Mouse (Mus musculus) megakaryocyte, embryonic 14.5 days (primary cell): ENCODE data around the gene Arrdc4. TPM values are rescaled to one million over a fixed set of nuclear protein-coding genes. Genes with fewer than 3 reads are reported as not detected.

ENCODE experiments used
- H3K27me3 ChIP-seq: replicated peaks from 2 replicates; pipeline ENCODE3; 2012; ENCODE audit warnings: inconsistent platforms
- H3K36me3 ChIP-seq: replicated peaks from 2 replicates; pipeline ENCODE3; 2012; ENCODE audit warnings: low read length, inconsistent platforms, mixed read lengths
- H3K4me1 ChIP-seq: 2 replicates; pipeline ENCODE4 v1.6.1; 2012; ENCODE audit warnings: inconsistent platforms
- H3K4me3 ChIP-seq: replicated peaks from 2 replicates; pipeline ENCODE3; 2012; ENCODE audit warnings: moderate library complexity, mild to moderate bottlenecking, inconsistent platforms
- H3K9me3 ChIP-seq: 2 replicates; pipeline ENCODE4 v1.6.1; 2012; ENCODE audit warnings: inconsistent platforms
- FLI1 ChIP-seq: IDR thresholded peaks from 2 replicates; pipeline ENCODE4 v1.6.1; 2012; ENCODE audit warnings: low read length, inconsistent platforms, mixed read lengths
- GATA1 ChIP-seq: IDR thresholded peaks from 3 replicates; pipeline ENCODE4 v1.6.1; 2012; ENCODE audit warnings: mixed read lengths, low read length, inconsistent platforms, borderline replicate concordance
- polyA plus RNA-seq: library from polyadenylated mRNA; stranded (reverse); fragments of >175 nt; gene quantifications from 2 replicates; pipeline ENCODE4 v1.2.3, GENCODE M21; 2012; ENCODE audit warnings: low replicate concordance; ENCODE audit not compliant: insufficient read depth

Gene Arrdc4
- polyA plus RNA-seq, 1 experiment: 1.8 TPM

GRCm38 (mm10) chr7:68716926-68717325 lies 32.1 kb downstream of the Arrdc4 start:
- Histone ChIP-seq H3K4me1 (no peaks in the 10 kb centered on the region), H3K4me3 (no peak overlapping the region), H3K27me3 (no peaks in the 10 kb centered on the region), H3K36me3 (no peaks in the 10 kb centered on the region), H3K9me3 (0 out of 2 replicates have a peak, but pooled peaks cover 5% of the 10 kb centered on the region)
- no peak for TF ChIP-seq GATA1
- no peak for TF ChIP-seq FLI1

- Histone ChIP-seq H3K9me3 (no peaks in the 10 kb centered on the region), H3K4me3 (no peak overlapping the region), H3K27me3 (no peaks in the 10 kb centered on the region), H3K36me3 (no peaks in the 10 kb centered on the region), H3K4me1 (no peaks in the 10 kb centered on the region)
- TF ChIP-seq GATA1: no peak
- no peak for TF ChIP-seq FLI1
These were observed 36.1 kb downstream of the Arrdc4 start for GRCm38 (mm10) chr7:68712928-68713327.

DNA sequence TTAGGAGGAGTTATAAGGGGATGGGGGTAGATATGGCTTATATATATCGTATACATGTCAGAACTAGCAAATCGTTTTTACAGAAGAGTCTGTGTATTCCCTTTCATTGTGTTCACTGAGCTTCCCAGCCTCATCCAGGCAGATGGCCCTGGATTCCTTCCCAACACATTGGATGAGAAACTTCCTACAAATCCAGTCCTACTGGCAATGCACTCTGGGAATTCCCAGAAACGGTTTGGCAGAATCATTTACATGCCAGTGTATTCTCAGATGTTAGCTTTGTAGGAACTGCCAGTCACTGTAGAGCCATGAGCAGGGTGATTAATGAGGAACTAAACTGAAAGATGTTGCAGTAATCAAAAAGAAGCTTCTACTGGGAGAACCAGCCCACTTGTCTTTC lies 36.6 kb downstream of the Arrdc4 start:
- no peaks in the 10 kb centered on the region for H3K27me3 ChIP-seq
- no peaks in the 10 kb centered on the region for H3K9me3 ChIP-seq
- H3K36me3 ChIP-seq: no peaks in the 10 kb centered on the region
- no peak overlapping the region for H3K4me3 ChIP-seq
- TF ChIP-seq FLI1: no peak
- no peak for TF ChIP-seq GATA1
- no peaks in the 10 kb centered on the region for H3K4me1 ChIP-seq

DNA sequence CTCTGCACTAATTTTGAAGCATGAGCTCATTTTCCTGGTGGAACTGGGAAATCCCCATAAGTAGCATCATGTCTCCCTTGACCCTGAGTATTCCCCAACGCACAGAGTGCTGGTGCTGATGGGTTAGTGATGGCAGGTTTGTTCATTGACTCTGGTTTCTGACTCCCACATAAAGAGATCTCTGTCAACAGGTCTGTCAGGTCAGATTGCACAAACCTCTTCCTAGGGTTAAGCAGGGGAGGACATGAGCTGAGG lies 39.8 kb downstream of the Arrdc4 start:
- no peaks in the 10 kb centered on the region for H3K4me1 ChIP-seq
- H3K9me3 ChIP-seq: peaks cover under 1% of the 10 kb centered on the region; the same call in 1 of the 2 replicates
- H3K4me3 ChIP-seq: no peak overlapping the region
- no peaks in the 10 kb centered on the region for H3K27me3 ChIP-seq
- H3K36me3 ChIP-seq: no peaks in the 10 kb centered on the region
- TF ChIP-seq FLI1 (no peak), GATA1 (no peak)

- no peaks in the 10 kb centered on the region for H3K36me3 ChIP-seq
- TF ChIP-seq FLI1 (no peak), GATA1 (no peak)
- no peaks in the 10 kb centered on the region for H3K27me3 ChIP-seq
- no peak overlapping the region for H3K4me3 ChIP-seq
- H3K9me3 ChIP-seq: peaks cover 3% of the 10 kb centered on the region; the same call in 1 of the 2 replicates
- no peaks in the 10 kb centered on the region for H3K4me1 ChIP-seq
These were observed 40.3 kb downstream of the Arrdc4 start for GRCm38 (mm10) chr7:68708563-68709318.

GRCm38 (mm10) chr7:68705162-68705561 lies 43.9 kb downstream of the Arrdc4 start:
- Histone ChIP-seq H3K9me3 (peaks cover 3% of the 10 kb centered on the region; the same call in 1 of the 2 replicates), H3K4me3 (no peak overlapping the region), H3K4me1 (no peaks in the 10 kb centered on the region), H3K36me3 (no peaks in the 10 kb centered on the region), H3K27me3 (no peaks in the 10 kb centered on the region)
- TF ChIP-seq FLI1 (no peak), GATA1 (no peak)

- Histone ChIP-seq H3K9me3 (peaks cover 7% of the 10 kb centered on the region), H3K4me3 (no peak overlapping the region), H3K27me3 (no peaks in the 10 kb centered on the region), H3K4me1 (no peaks in the 10 kb centered on the region), H3K36me3 (no peaks in the 10 kb centered on the region)
- no peak for TF ChIP-seq GATA1
- no peak for TF ChIP-seq FLI1
These were observed 51.7 kb downstream of the Arrdc4 start for GRCm38 (mm10) chr7:68697313-68697712.

GRCm38 (mm10) chr7:68696908-68697307 lies 52.1 kb downstream of the Arrdc4 start:
- H3K4me1 ChIP-seq: no peaks in the 10 kb centered on the region
- no peak for TF ChIP-seq FLI1
- TF ChIP-seq GATA1: no peak
- peaks cover 7% of the 10 kb centered on the region for H3K9me3 ChIP-seq
- no peaks in the 10 kb centered on the region for H3K27me3 ChIP-seq
- H3K36me3 ChIP-seq: no peaks in the 10 kb centered on the region
- no peak overlapping the region for H3K4me3 ChIP-seq

DNA sequence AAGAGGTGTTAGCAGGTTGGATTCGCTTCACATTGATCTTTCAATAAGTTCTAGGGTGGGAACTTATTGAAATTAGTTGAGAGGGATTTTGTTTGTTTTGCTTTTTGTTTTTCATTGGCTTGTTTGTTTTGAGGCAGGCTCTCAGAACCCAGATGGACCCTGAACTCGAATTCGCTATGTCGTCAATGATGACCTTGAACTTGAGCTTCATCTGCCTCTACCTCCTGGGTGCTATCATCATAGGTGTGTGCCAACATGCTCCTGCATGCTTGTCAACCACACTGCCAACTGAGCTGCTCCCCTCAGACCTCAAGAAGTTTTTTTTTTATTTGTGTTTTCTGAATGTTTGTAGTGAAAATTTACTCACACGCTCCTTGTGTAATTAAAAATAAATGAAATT lies 52.6 kb downstream of the Arrdc4 start:
- Histone ChIP-seq H3K27me3 (no peaks in the 10 kb centered on the region), H3K4me3 (no peak overlapping the region), H3K4me1 (no peaks in the 10 kb centered on the region), H3K9me3 (peaks cover 7% of the 10 kb centered on the region), H3K36me3 (no peaks in the 10 kb centered on the region)
- TF ChIP-seq FLI1 (no peak), GATA1 (no peak)

DNA sequence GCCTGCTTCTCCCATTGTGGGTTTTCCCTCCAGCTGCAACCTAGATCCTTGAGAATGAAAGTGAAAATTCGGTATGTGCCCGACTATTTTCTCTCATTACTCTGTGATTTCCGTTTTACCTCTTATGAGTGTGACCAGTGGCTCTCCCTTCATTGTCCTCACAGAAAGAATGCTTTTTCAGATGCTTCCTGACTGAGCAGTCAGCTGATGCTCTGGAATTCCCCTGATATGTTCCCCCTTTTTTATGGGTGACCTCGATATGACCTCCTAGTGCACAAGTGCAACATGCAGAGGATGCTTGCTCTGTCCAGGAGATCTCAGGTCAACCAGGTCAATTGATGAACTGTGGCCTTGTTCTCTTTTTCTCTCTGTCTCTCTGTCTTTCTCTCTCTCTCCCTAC lies 56.3 kb downstream of the Arrdc4 start:
- TF ChIP-seq GATA1 (no peak), FLI1 (no peak)
- Histone ChIP-seq H3K27me3 (no peaks in the 10 kb centered on the region), H3K9me3 (peaks cover 11% of the 10 kb centered on the region), H3K4me3 (no peak overlapping the region), H3K4me1 (no peaks in the 10 kb centered on the region), H3K36me3 (no peaks in the 10 kb centered on the region)

GRCm38 (mm10) chr7:68691454-68691853 lies 57.6 kb downstream of the Arrdc4 start:
- H3K4me3 ChIP-seq: no peak overlapping the region
- no peak for TF ChIP-seq FLI1
- TF ChIP-seq GATA1: no peak
- no peaks in the 10 kb centered on the region for H3K27me3 ChIP-seq
- no peaks in the 10 kb centered on the region for H3K36me3 ChIP-seq
- no peaks in the 10 kb centered on the region for H3K4me1 ChIP-seq
- peaks cover 4% of the 10 kb centered on the region; the same call in 1 of the 2 replicates for H3K9me3 ChIP-seq

DNA sequence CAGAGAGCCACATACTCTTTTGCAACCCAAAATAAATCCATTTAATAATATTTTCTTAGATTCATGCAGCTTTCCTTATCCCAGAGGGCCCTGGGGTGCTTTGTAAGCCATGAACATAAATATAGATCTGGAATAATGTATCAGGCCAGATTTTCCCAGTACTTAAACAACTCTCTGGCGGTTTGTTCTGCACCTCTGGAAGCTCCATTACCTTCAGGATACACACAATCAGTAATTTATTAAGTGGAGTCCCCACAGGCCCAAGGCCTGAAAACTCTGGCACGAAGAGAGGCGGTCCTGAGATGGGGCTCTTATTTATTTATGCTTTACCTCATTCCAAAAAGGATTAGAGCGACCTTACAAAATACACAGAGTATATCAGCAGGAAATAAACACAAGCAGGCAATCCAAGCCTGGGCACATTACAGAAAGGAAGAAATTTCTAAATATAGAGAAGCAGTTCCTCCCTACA lies 61.9 kb downstream of the Arrdc4 start:
- no peaks in the 10 kb centered on the region for H3K36me3 ChIP-seq
- H3K4me1 ChIP-seq: no peaks in the 10 kb centered on the region
- no peak overlapping the region for H3K4me3 ChIP-seq
- TF ChIP-seq FLI1: no peak
- no peak for TF ChIP-seq GATA1
- no peaks in the 10 kb centered on the region for H3K27me3 ChIP-seq
- peaks cover 12% of the 10 kb centered on the region; the same call in 1 of the 2 replicates for H3K9me3 ChIP-seq
